Mouse (Mus musculus): ENCODE data around the gene Retreg3. TPM values are rescaled to one million over a fixed set of nuclear protein-coding genes. Genes with fewer than 3 reads are reported as not detected.

The Retreg3 gene
- 11.0 and 12.6 TPM in 2 replicates for polyA plus RNA-seq (2012)

- TF ChIP-seq GATA1 (IDR thresholded peaks at IDR 0.05; ENCODE audit: low read length) = no peak
Measured at GRCm38 (mm10) chr11:101119761-101120544, at the start of gene Retreg3, which contains the start of gene Tubg1. Gene Retreg3 (minus strand): TSS chr11:101119893. Gene Tubg1 (plus strand): TSS chr11:101119938.

- no peak for TF ChIP-seq GATA1 (IDR thresholded peaks at IDR 0.05; ENCODE audit: low read length)
Measured at GRCm38 (mm10) chr11:101168301-101168980, 48.7 kb upstream of the Retreg3 start.

- no peak for TF ChIP-seq GATA1 (IDR thresholded peaks at IDR 0.05; ENCODE audit: low read length)
Measured at GRCm38 (mm10) chr11:101167963-101168300, 48.2 kb upstream of the Retreg3 start.

- no peak for TF ChIP-seq GATA1 (IDR thresholded peaks at IDR 0.05; ENCODE audit: low read length)
Measured at GRCm38 (mm10) chr11:101167211-101167962, 47.7 kb upstream of the Retreg3 start.

- no peak for TF ChIP-seq GATA1 (IDR thresholded peaks at IDR 0.05; ENCODE audit: low read length)
Measured at GRCm38 (mm10) chr11:101166357-101166756, 46.7 kb upstream of the Retreg3 start.

- TF ChIP-seq GATA1 (IDR thresholded peaks at IDR 0.05; ENCODE audit: low read length) = no peak
Measured at GRCm38 (mm10) chr11:101164677-101165580, 45.2 kb upstream of the Retreg3 start.

GRCm38 (mm10) chr11:101164351-101164665, 44.6 kb upstream of the Retreg3 start:
- TF ChIP-seq GATA1 (IDR thresholded peaks at IDR 0.05; ENCODE audit: low read length) = no peak

GRCm38 (mm10) chr11:101163476-101164350, 44.0 kb upstream of the Retreg3 start:
- TF ChIP-seq GATA1 (IDR thresholded peaks at IDR 0.05; ENCODE audit: low read length) = no peak

- TF ChIP-seq GATA1 (IDR thresholded peaks at IDR 0.05; ENCODE audit: low read length) = no peak
Measured at GRCm38 (mm10) chr11:101162772-101163171, 43.1 kb upstream of the Retreg3 start.

GRCm38 (mm10) chr11:101162301-101162700, 42.6 kb upstream of the Retreg3 start:
- no peak for TF ChIP-seq GATA1 (IDR thresholded peaks at IDR 0.05; ENCODE audit: low read length)

- TF ChIP-seq GATA1 (IDR thresholded peaks at IDR 0.05; ENCODE audit: low read length) = no peak
Measured at GRCm38 (mm10) chr11:101161551-101161950, 41.9 kb upstream of the Retreg3 start.

GRCm38 (mm10) chr11:101155728-101156371, 36.2 kb upstream of the Retreg3 start, which contains the start of gene Tubg2:
Gene Tubg2 (plus strand): TSS chr11:101155907.
- TF ChIP-seq GATA1 (IDR thresholded peaks at IDR 0.05; ENCODE audit: low read length) = no peak

GRCm38 (mm10) chr11:101155151-101155550, 35.5 kb upstream of the Retreg3 start:
- no peak for TF ChIP-seq GATA1 (IDR thresholded peaks at IDR 0.05; ENCODE audit: low read length)

- TF ChIP-seq GATA1 (IDR thresholded peaks at IDR 0.05; ENCODE audit: low read length) = no peak
Measured at GRCm38 (mm10) chr11:101154648-101155047, 35.0 kb upstream of the Retreg3 start.
